Mouse (Mus musculus): ENCODE measurements around the gene Epsti1.

DNA sequence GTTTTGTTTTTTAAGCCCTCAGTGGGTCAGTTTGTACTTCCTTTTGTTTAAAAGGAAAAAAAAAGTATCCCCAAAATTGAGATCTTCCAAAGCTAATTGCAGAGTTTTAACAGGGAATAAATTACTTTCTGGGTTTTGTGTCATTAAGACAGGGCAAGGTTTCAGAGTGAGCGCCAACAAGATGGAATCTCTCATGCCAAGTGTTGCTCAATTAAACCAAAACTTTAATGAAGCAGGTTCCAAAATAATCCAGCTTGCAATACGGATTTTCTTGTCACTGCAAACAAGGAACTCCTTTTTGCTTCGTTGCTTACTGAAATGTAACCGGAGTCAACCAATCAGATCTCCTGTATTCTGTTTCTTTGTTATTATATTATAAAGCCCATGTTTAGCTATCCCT, 112.4 kb downstream of the Epsti1 start:
- TF ChIP-seq GATA1 (IDR thresholded peaks at IDR 0.05; ENCODE audit: low read length) (no peak), TAL1 (IDR thresholded peaks at IDR 0.05; ENCODE audit: low read length) (no peak)

Data from erythroblast, embryonic 14.5 days (primary cell).